8 mouse cellular contexts compared by ENCODE assay signal in genomic region chr3:88150999-88151364, GRCm38 (mm10). TPM values are rescaled to one million over a fixed set of nuclear protein-coding genes. Genes with fewer than 3 reads are reported as not detected.
DNase-seq lines count a peak whose midpoint lies in the region; ATAC-seq and TF ChIP-seq lines count a peak whose summit lies in the region.

No protein-coding gene starts in this region.

- no peak overlapping the region for H3K9ac ChIP-seq in kidney, embryonic 15.5 days
- H3K9ac ChIP-seq in intestine, embryonic 14.5 days (ENCODE audit: low read length): no peak overlapping the region

- no peaks in the 10 kb centered on the region for H3K9me3 ChIP-seq in kidney, embryonic 15.5 days (replicated peaks)
- H3K9me3 ChIP-seq in embryonic facial prominence, embryonic 10.5 days: no peaks in the 10 kb centered on the region
- no peaks in the 10 kb centered on the region for H3K9me3 ChIP-seq in intestine, embryonic 14.5 days (ENCODE audit: control insufficient read depth, low read length)

- peak overlapping the region; percentile 81; the same call in 1 of the 2 replicates for H3K27ac ChIP-seq in kidney, embryonic 15.5 days
- H3K27ac ChIP-seq in embryonic facial prominence, embryonic 10.5 days (replicated peaks): peak overlapping the region; percentile 63
- H3K27ac ChIP-seq in intestine, embryonic 14.5 days (ENCODE audit: low read depth): peak overlapping the region; percentile 62

- intact Hi-C loops in gastrocnemius, postnatal 36 days (cut with DNase I): no loop called here

- no peak overlapping the region for H3K4me3 ChIP-seq in kidney, embryonic 15.5 days (replicated peaks)
- peak overlapping the region; percentile 20; the same call in 1 of the 2 replicates for H3K4me3 ChIP-seq in embryonic facial prominence, embryonic 10.5 days
- no peak overlapping the region for H3K4me3 ChIP-seq in intestine, embryonic 14.5 days (ENCODE audit: low read depth, low read length)
- no peak overlapping the region for H3K4me3 ChIP-seq in myocyte

- H3K27me3 ChIP-seq in kidney, embryonic 15.5 days: no peaks in the 10 kb centered on the region
- no peaks in the 10 kb centered on the region for H3K27me3 ChIP-seq in embryonic facial prominence, embryonic 10.5 days (replicated peaks; ENCODE audit: low read depth, poor library complexity, severe bottlenecking)
- no peaks in the 10 kb centered on the region for H3K27me3 ChIP-seq in intestine, embryonic 14.5 days (replicated peaks; ENCODE audit: control insufficient read depth, insufficient read depth, low read length)
- H3K27me3 ChIP-seq in myocyte (ENCODE audit: control insufficient read depth, insufficient read depth, insufficient read length): no peaks in the 10 kb centered on the region

- H3ac ChIP-seq in myocyte (ENCODE audit: control insufficient read depth, insufficient read length): no peak overlapping the region

- TF ChIP-seq POLR2A in myocyte (IDR thresholded peaks at IDR 0.05; ENCODE audit: insufficient read length, low read depth): no peak

- no peak for DNase-seq in kidney, postnatal 4 days
- no peak for DNase-seq in embryonic facial prominence, embryonic 10.5 days (ENCODE audit: low spot score)
- DNase-seq in intestine, embryonic 14.5 days (ENCODE audit: low spot score): no peak
- no peak for DNase-seq in gastrocnemius, postnatal 36 days
- DNase-seq in right cerebral cortex, postnatal 36 days (ENCODE audit: low spot score in 2 of 2): no peak
- no peak for DNase-seq in frontal cortex, postnatal 36 days (ENCODE audit: low spot score in 2 of 2)

- peaks cover 54% of the 10 kb centered on the region for H3K4me1 ChIP-seq in kidney, embryonic 15.5 days
- peaks cover 66% of the 10 kb centered on the region for H3K4me1 ChIP-seq in embryonic facial prominence, embryonic 10.5 days
- H3K4me1 ChIP-seq in intestine, embryonic 14.5 days (replicated peaks; ENCODE audit: control insufficient read depth, insufficient read depth, low read length): peaks cover 57% of the 10 kb centered on the region

- no peak overlapping the region for H3K4me2 ChIP-seq in kidney, embryonic 15.5 days
- no peak overlapping the region for H3K4me2 ChIP-seq in intestine, embryonic 14.5 days (ENCODE audit: low read length)
- peak overlapping the region; percentile 100 for H3K4me2 ChIP-seq in myocyte (ENCODE audit: low read depth)

- no peak for ATAC-seq in kidney, embryonic 15.5 days (replicated peaks; ENCODE audit: low FRiP score)
- no peak for ATAC-seq in intestine, embryonic 14.5 days (replicated peaks; ENCODE audit: low FRiP score, low TSS enrichment, low read depth)

- WGBS in kidney, embryonic 15.5 days: 75% methylated on average over 3 of the region's 3 CpGs
- WGBS in embryonic facial prominence, embryonic 10.5 days: 57% methylated on average over 3 of the region's 3 CpGs
- 69% methylated on average over 3 of the region's 3 CpGs for WGBS in intestine, embryonic 14.5 days

- H3K36me3 ChIP-seq in kidney, embryonic 15.5 days: peaks cover 11% of the 10 kb centered on the region
- H3K36me3 ChIP-seq in embryonic facial prominence, embryonic 10.5 days (replicated peaks): peaks cover 11% of the 10 kb centered on the region
- H3K36me3 ChIP-seq in intestine, embryonic 14.5 days (ENCODE audit: control insufficient read depth, insufficient read depth, low read length): peaks cover 8% of the 10 kb centered on the region; the same call in 1 of the 2 replicates
- peaks cover 2% of the 10 kb centered on the region for H3K36me3 ChIP-seq in myocyte (ENCODE audit: control insufficient read depth, insufficient read depth)

- peaks cover 99% of the 10 kb centered on the region for H3K79me2 ChIP-seq in myocyte (ENCODE audit: control insufficient read depth, insufficient read depth)

TF ChIP-seq in myocyte, 11 proteins besides CTCF, POLR2A, EP300 and RAD21:
- TF ChIP-seq MYOD1 (IDR thresholded peaks at IDR 0.05; ENCODE audit: control insufficient read depth in 1 of 3, insufficient read length in 2 of 3, low read depth in 2 of 3) (no peak), POLR2AphosphoS2 (IDR thresholded peaks at IDR 0.05; ENCODE audit: insufficient read length, low read depth) (no peak), E2F4 (IDR thresholded peaks at IDR 0.05; ENCODE audit: insufficient read depth) (no peak), REST (IDR thresholded peaks at IDR 0.05; ENCODE audit: insufficient read depth, insufficient read length) (no peak)

RNA-seq across cellular contexts. Expression of gene Mef2d, which starts 8.8 kb away (rescaled TPM):
- polyA plus RNA-seq in kidney, embryonic 15.5 days (2015; fragmentation: Nextera tagmentation; extraction: Ambion mirVana): 18.5 and 21.5 TPM in 2 replicates
- 11.1 and 12.1 TPM in 2 replicates for polyA plus RNA-seq in embryonic facial prominence, embryonic 10.5 days (2016; fragmentation: Nextera tagmentation; extraction: Ambion mirVana)
- polyA plus RNA-seq in intestine, embryonic 14.5 days (2014; fragmentation: Nextera tagmentation; extraction: Ambion mirVana): 23.4 and 23.8 TPM in 2 replicates
- 121 TPM for polyA plus RNA-seq in myocyte (2012; fragmentation: generic; extraction: Trizol)
- 100 to 1,000 TPM; 156 to 174 TPM for total RNA-seq in gastrocnemius, postnatal 36 days (2021)
